Mouse (Mus musculus) forebrain, embryonic 11.5 days (tissue): Measurements from ENCODE around the gene Pkd1l3. TPM values are rescaled to one million over a fixed set of nuclear protein-coding genes. Genes with fewer than 3 reads are reported as not detected.
A peak's percentile ranks its signal among the peaks of the same experiment; 100 is the strongest.

Experiments used
- ATAC-seq: fragments of 200-750 bp; cut with Nextera tagmentation; replicated peaks from 2 replicates; pipeline ENCODE4 v1.8.0; 2017; ENCODE audit warnings: moderate TSS enrichment; ENCODE audit not compliant: low FRiP score
- DNase-seq: peaks from one replicate; pipeline ENCODE4 v3.0.0-alpha.2; 2017; ENCODE audit warnings: low spot score
- H3K27ac ChIP-seq: fragments of 300-500 bp; sonication (generic); 2 replicates; pipeline ENCODE4 v1.5.1; 2014; ENCODE audit warnings: low read depth, low read length
- H3K27me3 ChIP-seq: fragments of 300-500 bp; sonication (generic); 2 replicates; pipeline ENCODE4 v1.6.1; 2014; ENCODE audit warnings: mild to moderate bottlenecking, low read length, mixed read lengths; ENCODE audit not compliant: control insufficient read depth, insufficient read depth
- H3K36me3 ChIP-seq: fragments of 300-500 bp; sonication (generic); 2 replicates; pipeline ENCODE4 v1.6.1; 2014; ENCODE audit warnings: mild to moderate bottlenecking, low read length, moderate library complexity, mixed read lengths; ENCODE audit not compliant: control insufficient read depth, insufficient read depth
- H3K4me1 ChIP-seq: fragments of 300-500 bp; sonication (generic); replicated peaks from 2 replicates; pipeline ENCODE4 v1.6.1; 2014; ENCODE audit warnings: low read length, mixed read lengths; ENCODE audit not compliant: control insufficient read depth, insufficient read depth
- H3K4me2 ChIP-seq: fragments of 300-500 bp; sonication (generic); 2 replicates; pipeline ENCODE4 v1.6.1; 2014; ENCODE audit warnings: low read depth, mild to moderate bottlenecking, low read length, moderate library complexity, mixed read lengths; ENCODE audit not compliant: severe bottlenecking
- H3K4me3 ChIP-seq: fragments of 300-500 bp; sonication (generic); 2 replicates; pipeline ENCODE4 v1.5.1; 2014; ENCODE audit warnings: low read depth, low read length
- H3K9ac ChIP-seq: fragments of 300-500 bp; sonication (generic); 2 replicates; pipeline ENCODE4 v1.6.1; 2014; ENCODE audit warnings: low read length
- H3K9me3 ChIP-seq: fragments of 300-500 bp; sonication (generic); 2 replicates; pipeline ENCODE4 v1.6.1; 2016; ENCODE audit warnings: low read length, mixed read lengths; ENCODE audit not compliant: control insufficient read depth
- WGBS: fragments of 180-500 bp; shearing (Covaris S2); extraction: QIAGEN DNeasy Blood & Tissue Kit; methylation state at CpG from one replicate; pipeline ENCODE4 v1.1.7; 2014; 5-methylcytosine and 5-hydroxymethylcytosine counted together
- polyA plus RNA-seq: library from polyadenylated mRNA; unstranded; fragments of >200 nt; fragmentation: Nextera tagmentation; extraction: Ambion mirVana; gene quantifications from 2 replicates; pipeline ENCODE4 v1.2.1, GENCODE M21; 2014

Gene Pkd1l3
- polyA plus RNA-seq = 0.05 and 0.19 TPM in 2 replicates

- Histone ChIP-seq H3K4me2 (no peak within 1 kb of the TSS), H3K4me3 (no peak within 1 kb of the TSS), H3K4me1 (no peaks in the 10 kb centered on the region), H3K9me3 (no peaks in the 10 kb centered on the region), H3K27me3 (no peaks in the 10 kb centered on the region), H3K9ac (no peak within 1 kb of the TSS), H3K36me3 (no peaks in the 10 kb centered on the region), H3K27ac (no peak within 1 kb of the TSS)
- no peak for DNase-seq
- WGBS = 67% methylated on average over 27 of the region's 27 CpGs
- ATAC-seq = no peak
Observed at GRCm38 (mm10) chr8:109614243-109615210, at the start of gene Pkd1l3. Pkd1l3 (plus strand) TSS chr8:109614517.

GRCm38 (mm10) chr8:109564766-109565165 lies 49.6 kb upstream of the Pkd1l3 start:
- peak overlapping the region; percentile 91 for H3K4me3 ChIP-seq
- peak overlapping the region; percentile 88 for H3K4me2 ChIP-seq
- peaks cover 10% of the 10 kb centered on the region; the same call in 1 of the 2 replicates for H3K4me1 ChIP-seq
- no peak overlapping the region for H3K27ac ChIP-seq
- DNase-seq (no peak), ATAC-seq (no peak)
- 5% methylated on average over 10 of the region's 10 CpGs for WGBS
- H3K27me3 ChIP-seq = no peaks in the 10 kb centered on the region
- peaks cover 8% of the 10 kb centered on the region for H3K36me3 ChIP-seq
- no peaks in the 10 kb centered on the region for H3K9me3 ChIP-seq
- H3K9ac ChIP-seq = peak overlapping the region; percentile 90

DNA sequence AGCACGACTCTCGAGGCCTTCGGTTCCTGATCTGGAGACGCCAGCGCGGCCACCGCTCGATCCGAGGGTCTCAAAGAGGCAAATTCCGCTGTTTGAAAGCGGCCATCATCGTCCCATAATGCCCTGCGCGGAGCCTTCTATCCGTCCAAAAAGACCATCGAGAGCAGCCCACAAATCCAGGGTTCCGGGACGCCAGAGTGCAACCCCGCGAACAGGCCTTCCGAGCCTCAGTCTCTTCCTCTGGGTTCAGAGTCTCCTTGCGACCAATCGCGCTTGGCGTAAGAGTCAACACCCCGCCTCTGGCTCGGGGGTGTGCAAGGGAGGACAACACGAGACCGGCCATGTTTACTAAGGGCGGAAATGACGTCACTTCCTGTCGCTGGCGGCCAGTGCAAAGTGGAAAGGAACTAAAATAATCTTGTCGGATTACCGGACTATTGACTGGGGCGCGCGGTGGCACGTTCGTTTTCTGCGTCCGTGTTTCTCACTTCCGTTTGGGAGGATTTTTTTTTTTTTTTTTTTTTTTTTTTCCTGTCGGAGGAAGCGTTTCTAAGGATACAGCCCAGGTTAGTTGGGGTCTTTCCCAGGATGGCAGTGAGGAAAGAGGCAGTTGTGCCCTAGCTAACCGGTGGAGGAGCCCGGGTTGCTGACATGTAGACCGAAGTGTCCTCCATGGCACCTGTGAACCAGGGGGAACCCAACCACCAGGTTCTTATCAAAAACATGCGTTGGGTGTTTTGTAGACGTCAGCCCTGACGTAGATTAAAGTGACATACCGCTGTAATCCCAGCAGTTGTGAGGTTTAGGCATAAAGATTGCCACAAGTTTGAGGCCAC lies 48.6 kb upstream of the Pkd1l3 start, which contains the start of the genes Dhx38 and Txnl4b:
Gene Dhx38 (minus strand): TSS at position 364 of the 836 bp plus-strand sequence.
Gene Txnl4b (plus strand): TSS at position 395 of the 836 bp plus-strand sequence.
- ATAC-seq = peak; percentile 99
- no peaks in the 10 kb centered on the region; the same call in 1 of the 2 replicates for H3K36me3 ChIP-seq
- peak within 1 kb of the TSS; percentile 88 for H3K4me2 ChIP-seq
- peak within 1 kb of the TSS; percentile 82 for H3K27ac ChIP-seq
- peak within 1 kb of the TSS; percentile 91 for H3K4me3 ChIP-seq
- H3K27me3 ChIP-seq = no peaks in the 10 kb centered on the region
- no peaks in the 10 kb centered on the region for H3K9me3 ChIP-seq
- H3K9ac ChIP-seq = peak within 1 kb of the TSS; percentile 90
- DNase-seq = peak; percentile 96
- under 1% methylated on average over 52 of the region's 52 CpGs for WGBS
- peaks cover 10% of the 10 kb centered on the region; the same call in 1 of the 2 replicates for H3K4me1 ChIP-seq

DNA sequence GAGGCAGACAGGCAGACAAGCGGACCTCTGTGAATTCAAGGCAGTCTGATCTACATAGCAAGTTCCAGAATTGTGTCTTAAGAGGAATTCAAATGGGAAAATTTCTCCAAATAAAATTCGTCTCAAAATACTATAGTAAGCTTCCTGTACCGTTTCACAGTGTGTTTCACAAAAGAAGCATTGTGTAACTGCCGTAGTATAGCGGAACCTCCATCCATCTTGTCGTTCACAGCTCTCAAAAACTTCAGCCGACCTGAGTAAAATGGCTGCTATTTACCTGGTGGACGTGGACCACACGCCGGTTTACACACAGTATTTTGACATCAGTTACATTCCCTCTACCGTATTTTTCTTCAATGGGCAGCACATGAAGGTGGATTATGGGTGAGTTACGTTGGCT lies 43.2 kb upstream of the Pkd1l3 start:
- H3K9me3 ChIP-seq = no peaks in the 10 kb centered on the region
- no peak for DNase-seq
- H3K27ac ChIP-seq = no peak overlapping the region
- ATAC-seq = no peak
- 92% methylated on average over 12 of the region's 12 CpGs for WGBS
- no peak overlapping the region for H3K4me3 ChIP-seq
- no peak overlapping the region for H3K9ac ChIP-seq
- no peaks in the 10 kb centered on the region for H3K36me3 ChIP-seq
- H3K27me3 ChIP-seq = no peaks in the 10 kb centered on the region
- no peak overlapping the region for H3K4me2 ChIP-seq
- H3K4me1 ChIP-seq = peaks cover 5% of the 10 kb centered on the region; the same call in 1 of the 2 replicates

- DNase-seq = no peak
Observed at GRCm38 (mm10) chr8:109576311-109576710, 38.0 kb upstream of the Pkd1l3 start.

GRCm38 (mm10) chr8:109578900-109579301 lies 35.4 kb upstream of the Pkd1l3 start, which contains the start of gene Hp:
Hp (minus strand) TSS chr8:109579172.
- Histone ChIP-seq H3K9me3 (no peaks in the 10 kb centered on the region), H3K4me2 (no peak within 1 kb of the TSS), H3K27ac (no peak within 1 kb of the TSS), H3K4me3 (no peak within 1 kb of the TSS), H3K4me1 (no peaks in the 10 kb centered on the region), H3K36me3 (no peaks in the 10 kb centered on the region), H3K27me3 (no peaks in the 10 kb centered on the region), H3K9ac (no peak within 1 kb of the TSS)
- DNase-seq = no peak
- 77% methylated on average over 8 of the region's 8 CpGs for WGBS
- no peak for ATAC-seq

More at GRCm38 (mm10) chr8:109576311-109576710, 38.0 kb upstream of the Pkd1l3 start:
- H3K9ac ChIP-seq = no peak overlapping the region
- no peaks in the 10 kb centered on the region for H3K4me1 ChIP-seq
- H3K27me3 ChIP-seq = no peaks in the 10 kb centered on the region
- no peaks in the 10 kb centered on the region for H3K9me3 ChIP-seq
- H3K27ac ChIP-seq = no peak overlapping the region
- WGBS = 79% methylated on average over 4 of the region's 4 CpGs
- H3K36me3 ChIP-seq = no peaks in the 10 kb centered on the region
- H3K4me3 ChIP-seq = no peak overlapping the region
- no peak overlapping the region for H3K4me2 ChIP-seq
- ATAC-seq = no peak

DNA sequence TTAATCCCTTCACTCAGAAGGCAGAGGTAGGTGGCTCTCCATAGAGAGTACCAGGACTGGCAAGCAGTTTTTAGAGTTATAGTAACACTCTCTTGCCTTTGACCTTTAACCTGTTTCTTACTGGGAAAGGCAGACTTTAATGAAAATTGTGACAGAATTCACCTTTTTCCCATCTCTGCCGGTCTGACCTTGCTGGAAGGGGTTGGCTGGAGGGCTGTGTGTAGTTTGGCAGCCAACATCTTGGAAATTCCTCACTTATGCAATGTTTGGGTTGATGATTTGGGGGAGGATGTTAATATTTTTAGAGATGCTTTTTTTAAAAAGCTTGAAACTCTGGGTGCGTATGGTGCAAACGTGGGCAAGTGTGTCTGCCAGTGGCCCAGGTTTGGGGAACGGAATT lies 30.0 kb upstream of the Pkd1l3 start:
- ATAC-seq (no peak), DNase-seq (no peak)
- H3K27ac ChIP-seq = no peak overlapping the region
- no peak overlapping the region for H3K9ac ChIP-seq
- H3K4me2 ChIP-seq = no peak overlapping the region
- H3K9me3 ChIP-seq = no peaks in the 10 kb centered on the region
- no peaks in the 10 kb centered on the region for H3K36me3 ChIP-seq
- WGBS = 91% methylated on average over 4 of the region's 4 CpGs
- H3K4me1 ChIP-seq = no peaks in the 10 kb centered on the region
- no peak overlapping the region for H3K4me3 ChIP-seq
- no peaks in the 10 kb centered on the region for H3K27me3 ChIP-seq

DNA sequence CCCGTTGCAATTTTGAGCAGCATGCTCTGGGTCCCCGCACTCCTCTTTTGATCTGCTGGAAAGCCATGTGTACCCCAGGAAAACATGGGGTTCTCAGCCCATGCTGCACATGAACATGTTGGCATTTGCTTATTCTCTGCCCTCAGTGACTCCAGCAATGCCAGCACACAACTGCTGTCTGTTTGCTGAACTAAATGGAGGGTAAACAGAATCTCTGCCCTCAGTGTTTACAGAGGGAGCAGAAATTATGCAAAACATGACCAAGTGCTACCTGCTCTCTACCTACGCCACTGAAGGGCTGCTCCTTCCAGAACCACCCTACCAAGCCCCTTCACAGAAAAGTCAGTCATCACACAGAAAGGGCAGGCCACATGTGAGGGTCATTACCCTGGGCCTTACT lies 29.5 kb upstream of the Pkd1l3 start:
- ATAC-seq = no peak
- Histone ChIP-seq H3K36me3 (no peaks in the 10 kb centered on the region), H3K9ac (no peak overlapping the region), H3K4me2 (no peak overlapping the region), H3K4me1 (no peaks in the 10 kb centered on the region), H3K27me3 (no peaks in the 10 kb centered on the region), H3K9me3 (no peaks in the 10 kb centered on the region), H3K27ac (no peak overlapping the region), H3K4me3 (no peak overlapping the region)
- 86% methylated on average over 3 of the region's 3 CpGs for WGBS
- DNase-seq = no peak
